Mouse (Mus musculus) regulatory T cell (primary cell): ENCODE results near the gene Phf1.

Experiments
- in situ Hi-C: fragments of 300-600 bp; cut with MboI, MseI; formaldehyde crosslinking; loops from one replicate; pipeline ENCODE4 v1.15.1; 2025; ENCODE audit warnings: high pct_unique_total_duplicates

The Phf1 gene

GRCm38 (mm10) chr17:26950560-26951288 is 17.9 kb downstream of the Phf1 start:
- in situ Hi-C loops = loop anchor here (10.0 kb wide), 1 partner anchor 1936 kb away; the partner anchor contains the start of genes Cramp1l and Ift140

GRCm38 (mm10) chr17:26951406-26951805 is 18.6 kb downstream of the Phf1 start:
- in situ Hi-C loops = loop anchor here (10.0 kb wide), 1 partner anchor 1937 kb away; the partner anchor contains the start of genes Cramp1l and Ift140

- in situ Hi-C loops = loop anchor here (10.0 kb wide), 1 partner anchor 1937 kb away; the partner anchor contains the start of genes Cramp1l and Ift140
Observed at GRCm38 (mm10) chr17:26951952-26952877, 19.4 kb downstream of the Phf1 start.

GRCm38 (mm10) chr17:26953201-26953600 is 20.3 kb downstream of the Phf1 start:
- in situ Hi-C loops = loop anchor here (10.0 kb wide), 1 partner anchor 1938 kb away; the partner anchor contains the start of genes Cramp1l and Ift140

- in situ Hi-C loops = loop anchor here (10.0 kb wide), 1 partner anchor 1939 kb away; the partner anchor contains the start of genes Cramp1l and Ift140
Observed at GRCm38 (mm10) chr17:26953726-26954125, 20.9 kb downstream of the Phf1 start.

GRCm38 (mm10) chr17:26956309-26956708 is 23.5 kb downstream of the Phf1 start:
- in situ Hi-C loops = loop anchor here (10.0 kb wide), 1 partner anchor 1942 kb away; the partner anchor contains the start of genes Cramp1l and Ift140

- in situ Hi-C loops = loop anchor here (10.0 kb wide), 1 partner anchor 1942 kb away; the partner anchor contains the start of genes Cramp1l and Ift140
Observed at GRCm38 (mm10) chr17:26956895-26957294, 24.0 kb downstream of the Phf1 start.

GRCm38 (mm10) chr17:26957872-26958271 is 25.0 kb downstream of the Phf1 start:
- in situ Hi-C loops = loop anchor here (10.0 kb wide), 1 partner anchor 1943 kb away; the partner anchor contains the start of genes Cramp1l and Ift140

- in situ Hi-C loops = loop anchor here (10.0 kb wide), 1 partner anchor 1944 kb away; the partner anchor contains the start of genes Cramp1l and Ift140
Observed at GRCm38 (mm10) chr17:26958880-26959279, 26.0 kb downstream of the Phf1 start.

- in situ Hi-C loops = loop anchor here (10.0 kb wide), 1 partner anchor 1945 kb away; the partner anchor contains the start of genes Cramp1l and Ift140
Observed at GRCm38 (mm10) chr17:26959815-26960214, 27.0 kb downstream of the Phf1 start.

GRCm38 (mm10) chr17:26961572-26962240 is 28.9 kb downstream of the Phf1 start:
- in situ Hi-C loops = no loop called here

GRCm38 (mm10) chr17:26966993-26967392 is 34.1 kb downstream of the Phf1 start:
- in situ Hi-C loops = no loop called here

- in situ Hi-C loops = no loop called here
Observed at GRCm38 (mm10) chr17:26967477-26967876, 34.6 kb downstream of the Phf1 start.

GRCm38 (mm10) chr17:26968200-26968611 is 35.4 kb downstream of the Phf1 start:
- in situ Hi-C loops = no loop called here

GRCm38 (mm10) chr17:26969257-26969656 is 36.4 kb downstream of the Phf1 start:
- in situ Hi-C loops = no loop called here

GRCm38 (mm10) chr17:26970221-26970620 is 37.4 kb downstream of the Phf1 start:
- in situ Hi-C loops = loop anchor here (5.0 kb wide), 1 partner anchor 48 kb away; no protein-coding TSS in a partner anchor

- in situ Hi-C loops = loop anchor here (5.0 kb wide), 1 partner anchor 49 kb away; no protein-coding TSS in a partner anchor
Observed at GRCm38 (mm10) chr17:26971247-26971905, 38.5 kb downstream of the Phf1 start.

- in situ Hi-C loops = loop anchor here (5.0 kb wide), 1 partner anchor 50 kb away; no protein-coding TSS in a partner anchor
Observed at GRCm38 (mm10) chr17:26972107-26972506, 39.3 kb downstream of the Phf1 start.

GRCm38 (mm10) chr17:26972703-26973574 is 40.1 kb downstream of the Phf1 start, which contains the start of gene Zbtb9:
Gene Zbtb9, plus strand, starts transcription at chr17:26973167.
- in situ Hi-C loops = loop anchor here (5.0 kb wide), 1 partner anchor 51 kb away; no protein-coding TSS in a partner anchor
